Mouse (Mus musculus): ENCODE measurements at regions not wholly inside any gene's neighbourhood (a gene's known extent, or its start where the extent isn't known, plus 50 kb on each side); places are given as distances from the start of the nearest gene placed in this dataset.

DNA sequence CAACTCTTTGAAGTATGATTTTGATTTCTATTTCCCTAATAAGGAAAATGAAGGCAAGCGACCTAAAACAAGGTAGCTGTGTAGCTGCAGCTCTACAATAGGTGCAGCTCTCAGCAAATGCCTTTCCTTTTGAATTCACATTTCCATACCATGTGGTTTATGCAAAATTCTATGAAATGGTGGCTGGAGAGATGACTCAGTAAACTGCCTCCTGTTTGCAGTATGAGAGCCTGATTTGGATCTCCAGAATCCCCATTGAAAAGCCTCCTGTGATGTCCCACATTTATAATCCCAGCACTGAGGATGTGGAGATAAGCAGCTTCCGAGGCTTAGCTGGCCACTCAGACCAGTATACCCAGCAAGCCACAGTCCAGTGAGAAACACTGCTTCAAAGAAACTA is 59.6 kb downstream of the Npy1r start:
- intact Hi-C loops (cut with DNase I), result loop anchor here (5.0 kb wide), 1 partner anchor 156 kb away; no protein-coding TSS in a partner anchor

DNA sequence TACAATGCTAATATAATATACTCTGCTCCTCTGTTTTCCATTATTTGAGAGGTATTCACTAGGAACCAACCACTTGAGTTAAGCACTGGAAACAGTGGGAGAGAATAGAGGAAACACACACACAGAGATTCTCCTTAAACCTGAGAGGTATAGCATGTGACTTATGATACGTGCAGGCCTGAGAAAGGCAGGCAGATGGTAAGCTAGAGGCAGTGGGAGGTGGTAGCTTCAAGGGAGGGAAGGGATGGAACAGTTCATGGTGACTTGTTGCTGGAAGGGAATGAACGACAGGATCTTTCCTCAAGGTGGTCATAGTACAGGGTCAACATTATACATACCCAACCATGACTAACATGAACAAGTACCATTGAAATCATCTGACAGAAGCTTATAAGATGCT is 60.8 kb downstream of the Npy1r start:
- intact Hi-C loops (cut with DNase I), result loop anchor here (5.0 kb wide), 1 partner anchor 154 kb away; no protein-coding TSS in a partner anchor
- DNase-seq, result no peak

More for the DNA sequence above, 59.6 kb downstream of the Npy1r start:
- no peak for DNase-seq

DNA sequence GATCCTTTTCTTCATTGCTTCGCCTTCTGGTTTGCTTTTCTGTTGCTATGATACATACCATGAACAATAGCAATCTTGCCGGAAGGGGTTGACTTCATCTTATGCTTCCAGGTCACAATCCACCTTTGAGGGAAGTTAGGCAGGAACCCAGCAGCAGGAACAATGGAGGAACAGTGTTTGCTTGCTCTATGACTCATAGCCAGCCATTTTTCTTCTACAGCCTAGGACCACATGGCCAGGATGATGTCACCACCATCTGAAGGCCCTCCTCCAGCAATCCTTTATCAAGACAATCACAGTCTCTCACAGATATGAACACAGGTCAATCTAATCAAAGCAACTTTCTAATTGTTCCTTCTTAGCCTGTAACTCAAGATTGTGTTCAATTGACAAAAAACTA is 61.5 kb downstream of the Npy1r start:
- intact Hi-C loops (cut with DNase I), result loop anchor here (5.0 kb wide), 1 partner anchor 154 kb away; no protein-coding TSS in a partner anchor
- no peak for DNase-seq

DNA sequence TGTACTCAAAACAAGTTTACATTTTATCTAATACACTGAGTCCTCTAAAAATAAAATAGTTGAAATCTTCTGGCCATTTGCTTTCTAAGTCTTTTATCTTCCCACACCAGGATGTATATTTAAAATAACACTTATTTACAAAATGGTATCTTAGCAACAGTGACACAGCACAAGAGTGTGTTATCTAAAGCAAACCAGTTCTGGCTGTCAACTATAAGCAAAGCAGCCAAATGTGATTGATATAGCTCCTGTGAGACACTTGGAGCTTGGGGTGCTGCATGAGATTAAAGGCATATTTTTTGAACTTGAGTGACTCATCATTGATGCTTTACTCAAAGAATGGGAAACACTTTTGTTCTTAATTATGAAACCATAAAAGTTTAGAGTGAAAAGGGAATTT is 62.7 kb downstream of the Npy1r start:
- DNase-seq, result no peak
- intact Hi-C loops (cut with DNase I), result loop anchor here (5.0 kb wide), 1 partner anchor 153 kb away; no protein-coding TSS in a partner anchor

DNA sequence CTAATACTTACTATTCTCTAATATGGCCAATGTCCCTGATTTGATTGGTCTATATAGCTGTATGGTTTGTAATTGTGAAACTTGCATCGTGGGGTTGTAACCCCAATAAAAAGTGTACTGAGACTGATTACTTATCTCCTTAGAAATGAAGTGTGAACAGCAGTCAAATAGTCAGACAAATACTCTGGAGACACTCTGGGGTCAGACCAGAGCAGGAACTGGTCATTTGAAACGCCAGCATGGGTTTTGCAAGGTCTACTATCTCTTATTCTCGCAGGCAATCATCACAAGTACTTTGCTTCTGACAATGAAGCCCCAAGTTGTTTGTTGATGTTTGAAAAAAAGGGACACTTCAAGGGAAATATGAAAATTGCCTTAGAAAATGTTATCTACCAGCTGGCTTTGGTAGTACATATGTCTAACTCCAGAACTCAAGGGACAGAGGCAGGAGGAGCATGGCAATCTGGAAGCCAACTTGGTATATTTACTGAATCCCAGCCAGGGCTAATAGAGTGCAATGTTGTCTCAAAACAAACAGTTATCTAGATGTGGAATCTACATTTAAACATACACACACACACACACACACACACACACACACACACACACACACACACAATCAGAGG is 64.1 kb downstream of the Npy1r start:
- no peak for DNase-seq
- intact Hi-C loops (cut with DNase I), result no loop called here

DNA sequence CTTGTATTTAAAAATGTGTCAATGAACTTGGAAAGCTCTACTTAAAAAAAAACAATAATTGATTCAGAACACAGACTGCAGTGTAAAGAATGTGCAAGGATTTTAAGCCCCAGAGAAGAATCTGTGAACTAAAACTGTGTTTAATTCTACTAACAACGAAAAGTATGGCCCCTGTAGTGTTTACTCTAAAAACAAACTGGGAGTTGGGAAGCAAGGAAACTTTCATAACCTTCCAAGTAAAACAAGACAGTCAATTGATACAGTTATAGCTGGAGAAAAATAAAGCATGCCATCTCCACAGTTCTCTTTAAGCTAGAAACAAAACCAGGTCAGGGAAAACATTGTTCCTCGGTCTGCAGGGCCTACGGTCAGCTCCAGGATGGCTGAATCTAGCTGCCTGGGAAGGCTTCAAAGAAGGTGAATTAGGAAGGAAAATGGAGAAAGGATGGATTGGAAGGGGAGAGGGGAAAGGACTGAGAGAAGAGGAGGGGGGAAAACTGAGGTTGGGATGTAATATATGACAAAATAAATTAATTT is 68.1 kb downstream of the Npy1r start:
- intact Hi-C loops (cut with DNase I), result no loop called here
- no peak for DNase-seq

DNA sequence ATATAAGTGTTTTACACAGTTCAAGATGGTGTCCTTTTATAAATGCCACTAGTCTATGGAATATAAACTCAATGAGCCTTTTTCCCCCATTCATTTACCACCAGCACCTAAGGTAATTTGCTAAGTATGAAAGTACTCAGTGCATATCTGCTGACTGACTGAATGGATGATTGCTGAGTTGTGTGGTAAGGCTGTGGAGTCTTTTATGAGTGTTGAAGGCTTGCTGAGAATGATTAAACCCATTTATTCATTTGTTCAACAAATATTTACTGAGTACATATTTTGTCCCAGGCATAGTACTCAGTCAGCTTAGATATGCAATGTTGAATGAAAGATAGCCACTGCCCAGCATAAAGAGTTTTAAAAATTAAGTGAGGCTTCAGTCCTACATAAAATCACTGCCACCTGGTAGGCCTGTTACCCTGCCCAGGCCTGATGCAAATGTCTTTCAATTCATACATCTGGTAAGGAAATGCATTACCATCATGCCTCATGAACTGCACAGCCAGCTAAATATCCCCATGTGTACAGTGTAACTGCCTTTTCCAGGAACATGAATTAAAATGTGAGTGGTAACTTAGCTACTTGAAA is 71.5 kb downstream of the Npy1r start:
- intact Hi-C loops (cut with DNase I), result no loop called here
- DNase-seq, result no peak

DNA sequence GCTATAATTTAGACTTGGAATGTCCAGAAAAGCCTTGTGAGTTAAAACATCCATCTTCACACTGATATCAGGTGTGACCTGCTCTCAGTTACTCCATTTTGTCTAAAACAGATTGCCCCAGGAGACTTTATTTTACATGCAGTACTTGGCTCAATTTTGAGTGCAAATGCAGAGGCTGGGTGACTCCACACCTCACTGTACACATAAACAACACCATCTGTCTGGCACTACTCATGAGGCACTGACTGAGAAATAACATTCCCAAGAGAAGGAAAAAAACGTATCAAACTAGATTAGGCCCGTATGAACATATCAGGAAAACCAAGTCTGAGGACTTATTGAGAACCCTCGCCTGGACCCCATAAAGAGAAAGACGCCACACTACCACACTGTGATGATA is 74.1 kb downstream of the Npy1r start:
- no peak for DNase-seq
- intact Hi-C loops (cut with DNase I), result no loop called here

DNA sequence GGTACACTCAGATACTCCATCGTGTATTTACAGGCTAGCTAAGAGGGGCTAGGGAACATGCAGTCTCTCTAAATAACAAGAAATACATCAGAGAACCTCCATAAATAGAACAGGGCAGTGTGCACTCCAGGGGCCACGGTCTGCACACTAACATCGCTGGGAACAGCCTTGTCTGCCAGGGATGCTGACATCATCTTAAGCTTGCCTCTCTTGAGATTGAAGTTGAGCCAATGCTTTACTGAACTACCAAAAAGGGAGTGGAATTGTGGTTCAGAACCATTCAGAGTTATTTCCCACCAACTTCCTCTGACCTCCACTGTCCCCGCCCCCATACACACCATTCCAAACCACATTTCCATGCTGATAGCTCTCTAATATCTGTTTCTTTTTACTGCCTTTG is 75.7 kb downstream of the Npy1r start:
- DNase-seq, result peak; percentile 8 to 24
- intact Hi-C loops (cut with DNase I), result no loop called here

DNA sequence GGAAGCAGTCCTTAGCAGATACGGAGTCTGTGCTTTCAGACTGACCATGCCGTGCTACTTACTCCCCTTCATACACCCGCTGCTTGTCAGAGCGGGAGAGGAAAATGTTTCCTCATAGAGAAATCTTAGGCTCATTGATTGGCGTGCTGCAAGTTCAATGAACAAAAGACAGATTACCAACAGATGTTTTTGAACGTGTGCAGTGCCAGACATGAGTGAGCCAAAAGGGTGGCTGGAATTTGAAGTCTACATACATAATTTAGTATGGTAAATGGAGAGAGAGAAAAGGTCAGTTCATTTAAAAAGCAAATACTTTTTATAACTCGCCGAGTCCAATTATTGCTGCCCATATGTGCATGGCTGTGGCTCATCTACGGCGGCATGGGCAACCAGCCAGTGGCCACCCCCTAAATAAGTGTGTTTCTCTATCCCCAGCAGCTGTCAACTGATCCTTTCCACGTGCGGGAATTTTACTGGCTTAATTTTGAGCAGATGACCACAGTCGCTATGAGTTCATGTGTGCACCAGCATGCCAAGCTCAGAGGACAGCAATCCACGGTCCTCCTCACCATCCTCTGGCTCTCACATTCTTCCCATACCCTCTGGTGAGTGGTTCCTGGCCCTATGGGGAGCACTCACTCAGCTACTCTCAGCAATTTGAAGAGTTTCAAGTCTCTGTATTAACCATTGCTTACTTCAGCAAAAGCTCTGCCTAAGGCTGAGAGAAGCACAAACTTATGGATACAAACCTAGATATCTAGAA is 80.3 kb downstream of the Npy1r start:
- intact Hi-C loops (cut with DNase I), result no loop called here
- DNase-seq, result no peak

DNA sequence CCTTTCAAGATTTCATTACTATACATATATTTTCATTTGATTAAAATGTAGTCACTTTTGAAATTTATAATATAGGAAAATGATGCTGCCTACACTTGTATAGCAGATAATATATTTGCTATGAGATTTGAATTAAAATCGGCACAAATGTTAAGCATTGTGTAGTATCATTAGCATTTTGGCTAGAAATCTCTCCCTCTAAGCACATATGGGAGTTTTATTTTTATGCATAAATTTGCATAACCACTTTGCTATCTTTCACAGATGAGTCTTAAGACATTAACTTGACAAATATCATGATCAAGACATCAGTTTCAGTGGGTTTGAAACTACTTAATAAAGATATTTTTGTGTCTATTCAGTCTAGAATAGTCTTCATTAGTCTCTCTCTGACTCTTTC is 80.4 kb upstream of the Naf1 start:
- intact Hi-C loops (cut with DNase I), result no loop called here
- no peak for DNase-seq

DNA sequence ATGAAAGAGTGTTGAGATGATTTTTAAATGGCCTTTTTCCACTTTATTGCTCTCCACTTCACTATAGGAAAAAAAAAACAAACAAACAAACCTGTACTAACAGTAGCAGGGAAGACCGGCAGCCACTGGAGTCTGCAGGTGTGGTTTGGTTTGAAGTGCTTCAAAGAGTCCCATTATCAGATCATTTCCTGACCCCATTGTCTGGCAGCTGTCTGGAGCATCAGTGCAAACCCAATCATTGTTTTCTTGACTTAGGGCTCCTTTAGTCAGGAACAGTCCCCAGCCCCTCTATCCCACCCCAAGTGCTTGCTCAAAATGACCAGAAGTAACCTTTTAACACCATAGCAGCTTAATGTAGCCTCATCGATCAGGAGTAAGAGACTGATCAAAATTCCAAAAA is 77.4 kb upstream of the Naf1 start:
- intact Hi-C loops (cut with DNase I), result no loop called here

DNA sequence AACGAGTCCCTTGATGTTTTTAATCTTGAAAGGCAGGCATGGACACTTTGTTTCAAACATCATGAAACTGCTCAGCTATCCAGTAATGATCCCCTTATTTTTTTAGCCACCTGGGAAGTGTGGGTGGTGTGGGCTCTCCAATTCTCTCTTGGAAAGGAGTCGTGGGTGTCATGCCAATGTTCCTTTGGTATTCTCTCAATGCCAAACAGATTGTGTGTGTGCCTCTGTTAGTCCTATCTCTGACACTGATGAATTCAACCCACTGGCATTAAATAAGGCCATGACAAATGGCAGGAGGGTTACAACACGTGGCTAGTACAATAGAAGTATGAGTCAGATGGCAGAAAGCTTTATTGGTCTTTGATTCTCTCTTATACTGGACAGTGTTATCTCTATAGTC is 74.0 kb upstream of the Naf1 start:
- intact Hi-C loops (cut with DNase I), result no loop called here
- no peak for DNase-seq

More for the DNA sequence above, 77.4 kb upstream of the Naf1 start:
- DNase-seq, result no peak
